Mouse (Mus musculus): ENCODE results near the gene Cass4.

Gene Cass4

DNA sequence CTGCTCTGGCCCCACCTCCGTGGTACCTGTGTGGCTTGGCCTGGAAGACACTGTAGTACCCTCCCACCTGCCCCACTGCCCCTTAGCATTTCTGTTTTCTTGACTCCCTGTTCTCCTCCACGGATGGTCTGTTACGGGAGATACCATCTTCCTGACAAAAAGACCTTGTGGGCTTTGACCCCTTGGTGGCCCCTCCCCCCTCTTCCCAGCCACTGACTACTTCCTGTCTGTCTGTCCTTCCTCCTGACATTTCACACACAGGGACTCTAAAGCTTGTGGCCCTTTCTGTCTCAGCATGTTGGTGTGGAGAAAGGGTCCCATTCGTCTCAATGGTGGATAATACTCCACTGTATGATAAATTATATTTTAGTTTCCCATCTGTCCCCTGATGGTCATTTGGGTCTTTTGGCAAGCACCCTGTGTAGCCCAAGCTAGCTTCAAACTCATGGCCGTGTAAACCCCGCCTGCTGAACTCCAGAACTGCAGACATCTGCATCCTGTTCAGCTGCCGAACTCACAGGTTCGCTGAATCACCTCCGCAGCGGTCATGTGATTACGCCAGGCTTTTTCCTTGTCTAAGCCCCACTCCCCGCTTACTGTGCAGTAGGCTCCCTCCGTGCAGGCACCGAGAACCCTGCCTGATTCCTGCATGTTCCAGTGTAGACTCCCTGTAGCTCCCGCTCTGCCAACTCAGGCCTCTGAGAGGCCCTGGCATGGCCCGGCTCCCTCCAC lies 88.2 kb downstream of the Cass4 start:
- peak; percentile 63 for DNase-seq (ENCODE audit: low read depth, low spot score)
